Mouse (Mus musculus): ENCODE measurements around the gene Ssbp4. TPM values are rescaled to one million over a fixed set of nuclear protein-coding genes. Genes with fewer than 3 reads are reported as not detected.

The Ssbp4 gene
- polyA plus RNA-seq, 1 experiment from 2014 or later: 145 TPM

- H3K27me3 ChIP-seq: no peaks in the 10 kb centered on the region
- peaks cover 28% of the 10 kb centered on the region for H3K36me3 ChIP-seq
- H3K4me2 ChIP-seq: no peak overlapping the region
- no peak overlapping the region for H3K4me3 ChIP-seq (replicated peaks)
- H3K9ac ChIP-seq: no peak overlapping the region
- ATAC-seq (replicated peaks; ENCODE audit: low FRiP score): no peak
- H3K4me1 ChIP-seq: peaks cover 9% of the 10 kb centered on the region
- peak overlapping the region; percentile 29; the same call in 1 of the 2 replicates for H3K27ac ChIP-seq
- no peaks in the 10 kb centered on the region for H3K9me3 ChIP-seq (replicated peaks)
These were observed 34.4 kb downstream of the Ssbp4 start for GRCm38 (mm10) chr8:70574302-70574701.

GRCm38 (mm10) chr8:70570990-70571389 is 37.7 kb downstream of the Ssbp4 start:
- no peak for ATAC-seq (replicated peaks; ENCODE audit: low FRiP score)
- Histone ChIP-seq H3K36me3 (peaks cover 11% of the 10 kb centered on the region), H3K4me1 (peaks cover 13% of the 10 kb centered on the region), H3K4me3 (replicated peaks) (no peak overlapping the region), H3K4me2 (no peak overlapping the region), H3K27ac (no peak overlapping the region), H3K9ac (no peak overlapping the region), H3K27me3 (no peaks in the 10 kb centered on the region), H3K9me3 (replicated peaks) (no peaks in the 10 kb centered on the region)
- 85% methylated on average over 6 of the region's 6 CpGs for WGBS

- peaks cover 18% of the 10 kb centered on the region for H3K4me1 ChIP-seq
- no peak overlapping the region for H3K4me3 ChIP-seq (replicated peaks)
- H3K27ac ChIP-seq: no peak overlapping the region
- ATAC-seq (replicated peaks; ENCODE audit: low FRiP score): 0 out of 2 replicates have a peak, but pooled peaks have one; percentile 16
- H3K9ac ChIP-seq: no peak overlapping the region
- no peaks in the 10 kb centered on the region for H3K9me3 ChIP-seq (replicated peaks)
- H3K4me2 ChIP-seq: no peak overlapping the region
- peaks cover 9% of the 10 kb centered on the region for H3K36me3 ChIP-seq
- H3K27me3 ChIP-seq: no peaks in the 10 kb centered on the region
These were observed 38.3 kb downstream of the Ssbp4 start for GRCm38 (mm10) chr8:70570360-70570759.

GRCm38 (mm10) chr8:70565561-70565960 is 43.1 kb downstream of the Ssbp4 start:
- Histone ChIP-seq H3K9me3 (replicated peaks) (no peaks in the 10 kb centered on the region), H3K36me3 (no peaks in the 10 kb centered on the region; the same call in 1 of the 2 replicates), H3K27ac (no peak overlapping the region), H3K9ac (no peak overlapping the region), H3K4me2 (no peak overlapping the region), H3K27me3 (no peaks in the 10 kb centered on the region), H3K4me3 (replicated peaks) (no peak overlapping the region), H3K4me1 (peaks cover 52% of the 10 kb centered on the region)
- ATAC-seq (replicated peaks; ENCODE audit: low FRiP score): no peak
- WGBS: 64% methylated on average over 3 of the region's 3 CpGs

- peaks cover 56% of the 10 kb centered on the region for H3K4me1 ChIP-seq
- WGBS: 63% methylated on average over 3 of the region's 3 CpGs
- no peak for ATAC-seq (replicated peaks; ENCODE audit: low FRiP score)
- H3K36me3 ChIP-seq: no peaks in the 10 kb centered on the region; the same call in 1 of the 2 replicates
- H3K4me3 ChIP-seq (replicated peaks): no peak overlapping the region
- no peak overlapping the region for H3K9ac ChIP-seq
- H3K4me2 ChIP-seq: no peak overlapping the region
- H3K27me3 ChIP-seq: no peaks in the 10 kb centered on the region
- H3K9me3 ChIP-seq (replicated peaks): no peaks in the 10 kb centered on the region
- no peak overlapping the region for H3K27ac ChIP-seq
These were observed 43.9 kb downstream of the Ssbp4 start for GRCm38 (mm10) chr8:70564696-70565235.

GRCm38 (mm10) chr8:70563763-70564387 is 44.8 kb downstream of the Ssbp4 start:
- Histone ChIP-seq H3K27ac (no peak overlapping the region), H3K4me1 (peaks cover 61% of the 10 kb centered on the region), H3K4me3 (replicated peaks) (no peak overlapping the region), H3K9me3 (replicated peaks) (no peaks in the 10 kb centered on the region), H3K36me3 (no peaks in the 10 kb centered on the region; the same call in 1 of the 2 replicates), H3K4me2 (no peak overlapping the region), H3K27me3 (no peaks in the 10 kb centered on the region), H3K9ac (no peak overlapping the region)
- 86% methylated on average over 6 of the region's 6 CpGs for WGBS
- ATAC-seq (replicated peaks; ENCODE audit: low FRiP score): no peak

- no peak overlapping the region for H3K9ac ChIP-seq
- H3K36me3 ChIP-seq: no peaks in the 10 kb centered on the region
- 85% methylated on average over 3 of the region's 3 CpGs for WGBS
- ATAC-seq (replicated peaks; ENCODE audit: low FRiP score): no peak
- no peaks in the 10 kb centered on the region for H3K9me3 ChIP-seq (replicated peaks)
- H3K4me3 ChIP-seq (replicated peaks): no peak overlapping the region
- H3K4me1 ChIP-seq: peaks cover 69% of the 10 kb centered on the region
- no peak overlapping the region for H3K4me2 ChIP-seq
- no peaks in the 10 kb centered on the region for H3K27me3 ChIP-seq
- no peak overlapping the region for H3K27ac ChIP-seq
These were observed 45.9 kb downstream of the Ssbp4 start for GRCm38 (mm10) chr8:70562802-70563201.

- ATAC-seq (replicated peaks; ENCODE audit: low FRiP score): no peak
- H3K4me3 ChIP-seq (replicated peaks): no peak overlapping the region
- no peaks in the 10 kb centered on the region for H3K9me3 ChIP-seq (replicated peaks)
- H3K4me2 ChIP-seq: no peak overlapping the region
- H3K9ac ChIP-seq: no peak overlapping the region
- H3K27me3 ChIP-seq: no peaks in the 10 kb centered on the region
- WGBS: 57% methylated on average over 7 of the region's 7 CpGs
- H3K27ac ChIP-seq: peak overlapping the region; percentile 85
- H3K36me3 ChIP-seq: 0 out of 2 replicates have a peak, but pooled peaks cover 3% of the 10 kb centered on the region
- H3K4me1 ChIP-seq: peaks cover 69% of the 10 kb centered on the region
These were observed 46.7 kb downstream of the Ssbp4 start for GRCm38 (mm10) chr8:70561809-70562535.

- H3K36me3 ChIP-seq: 0 out of 2 replicates have a peak, but pooled peaks cover 6% of the 10 kb centered on the region
- no peak overlapping the region for H3K4me2 ChIP-seq
- no peak for ATAC-seq (replicated peaks; ENCODE audit: low FRiP score)
- peak overlapping the region; percentile 85 for H3K27ac ChIP-seq
- no peaks in the 10 kb centered on the region for H3K27me3 ChIP-seq
- no peak overlapping the region for H3K9ac ChIP-seq
- no peak overlapping the region for H3K4me3 ChIP-seq (replicated peaks)
- H3K9me3 ChIP-seq (replicated peaks): no peaks in the 10 kb centered on the region
- WGBS: 47% methylated on average over 4 of the region's 4 CpGs
- peaks cover 65% of the 10 kb centered on the region for H3K4me1 ChIP-seq
These were observed 47.3 kb downstream of the Ssbp4 start for GRCm38 (mm10) chr8:70561357-70561756.

GRCm38 (mm10) chr8:70560564-70560963 is 48.1 kb downstream of the Ssbp4 start:
- 70% methylated on average over 3 of the region's 3 CpGs for WGBS
- H3K27ac ChIP-seq: peak overlapping the region; percentile 85
- ATAC-seq (replicated peaks; ENCODE audit: low FRiP score): peak; percentile 23; the same call in 1 of the 2 replicates

GRCm38 (mm10) chr8:70560096-70560495 is 48.6 kb downstream of the Ssbp4 start:
- WGBS: 74% methylated on average over 2 of the region's 2 CpGs

More at GRCm38 (mm10) chr8:70560564-70560963, 48.1 kb downstream of the Ssbp4 start:
- no peak overlapping the region for H3K4me2 ChIP-seq
- no peaks in the 10 kb centered on the region for H3K9me3 ChIP-seq (replicated peaks)
- H3K4me3 ChIP-seq (replicated peaks): no peak overlapping the region
- H3K4me1 ChIP-seq: peaks cover 63% of the 10 kb centered on the region
- 0 out of 2 replicates have a peak, but pooled peaks cover 6% of the 10 kb centered on the region for H3K36me3 ChIP-seq
- no peak overlapping the region for H3K9ac ChIP-seq
- no peaks in the 10 kb centered on the region for H3K27me3 ChIP-seq

GRCm38 (mm10) chr8:70558983-70559382 is 49.7 kb downstream of the Ssbp4 start:
- Histone ChIP-seq H3K9me3 (replicated peaks) (no peaks in the 10 kb centered on the region), H3K9ac (no peak overlapping the region), H3K4me3 (replicated peaks) (no peak overlapping the region), H3K27me3 (no peaks in the 10 kb centered on the region), H3K36me3 (0 out of 2 replicates have a peak, but pooled peaks cover 6% of the 10 kb centered on the region), H3K27ac (no peak overlapping the region), H3K4me1 (peaks cover 51% of the 10 kb centered on the region), H3K4me2 (no peak overlapping the region)
- ATAC-seq (replicated peaks; ENCODE audit: low FRiP score): no peak
- WGBS: 82% methylated on average over 3 of the region's 3 CpGs

More at GRCm38 (mm10) chr8:70560096-70560495, 48.6 kb downstream of the Ssbp4 start:
- Histone ChIP-seq H3K27ac (peak overlapping the region; percentile 85), H3K4me3 (replicated peaks) (no peak overlapping the region), H3K36me3 (0 out of 2 replicates have a peak, but pooled peaks cover 6% of the 10 kb centered on the region), H3K4me2 (no peak overlapping the region), H3K27me3 (no peaks in the 10 kb centered on the region), H3K9ac (no peak overlapping the region), H3K9me3 (replicated peaks) (no peaks in the 10 kb centered on the region), H3K4me1 (peaks cover 58% of the 10 kb centered on the region)
- peak; percentile 49; the same call in 1 of the 2 replicates for ATAC-seq (replicated peaks; ENCODE audit: low FRiP score)

Data from kidney, embryonic 15.5 days (tissue).